Mouse (Mus musculus) cerebellum, postnatal 14 days (tissue): ENCODE data around the gene Paxbp1.
"Not testable (repeated sequence)": the region's sequence is repeated elsewhere in the genome, so short reads cannot be mapped to it uniquely, and the experiment has no call there.

ENCODE experiments used
- DNase-seq, 2 experiments: peaks; one replicate each; pipeline ENCODE4 v3.0.0; 2021; ENCODE audit warnings: mixed read lengths in 2 of 2

Gene Paxbp1

DNA sequence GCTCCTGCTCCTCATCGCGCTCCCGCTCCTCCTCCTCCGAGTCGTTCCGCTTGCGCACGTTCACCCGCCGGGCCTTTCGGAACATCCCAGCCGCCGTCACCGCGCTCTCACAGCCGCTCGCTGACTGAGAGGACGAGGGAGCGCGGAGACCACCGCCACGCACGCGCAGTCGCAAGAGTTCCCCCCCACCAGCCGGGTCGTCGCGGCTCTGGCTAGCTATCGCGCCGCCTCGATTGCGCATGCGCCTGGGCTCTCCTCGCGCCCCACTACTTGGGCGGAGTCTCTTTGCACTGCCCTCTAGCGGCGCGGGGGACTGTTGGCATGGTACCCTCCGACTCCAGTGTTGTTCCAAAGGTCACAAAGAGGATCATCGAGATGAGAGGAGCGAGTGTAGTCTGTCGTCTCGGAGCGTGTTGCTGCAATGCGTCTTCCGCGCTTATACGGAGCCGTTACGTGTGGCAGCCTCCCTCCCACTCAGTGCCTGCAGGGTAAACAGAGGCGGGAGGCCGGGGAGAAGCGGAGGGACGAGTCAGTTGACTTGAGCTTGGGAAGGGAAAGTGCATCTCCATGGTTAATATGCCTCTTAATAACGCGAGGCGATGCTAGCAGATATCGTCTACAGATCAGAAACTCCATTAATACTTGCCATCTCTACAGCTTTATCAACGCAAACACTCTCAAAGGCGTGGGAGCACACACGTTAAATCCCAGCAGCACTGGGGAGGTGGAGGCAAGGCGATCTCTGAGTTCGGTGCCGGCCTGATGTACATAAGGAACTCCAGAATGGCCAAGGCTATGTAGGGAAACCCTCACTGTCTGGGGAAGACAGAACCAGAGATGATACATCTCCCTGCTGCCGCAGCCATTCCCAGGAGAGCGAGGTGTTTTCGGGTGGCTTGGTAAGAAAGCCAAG, at the start of gene Paxbp1:
TSS of gene Paxbp1 (minus strand) at position 274 of the 913 bp plus-strand sequence.
- DNase-seq, result peak; percentile 100

DNA sequence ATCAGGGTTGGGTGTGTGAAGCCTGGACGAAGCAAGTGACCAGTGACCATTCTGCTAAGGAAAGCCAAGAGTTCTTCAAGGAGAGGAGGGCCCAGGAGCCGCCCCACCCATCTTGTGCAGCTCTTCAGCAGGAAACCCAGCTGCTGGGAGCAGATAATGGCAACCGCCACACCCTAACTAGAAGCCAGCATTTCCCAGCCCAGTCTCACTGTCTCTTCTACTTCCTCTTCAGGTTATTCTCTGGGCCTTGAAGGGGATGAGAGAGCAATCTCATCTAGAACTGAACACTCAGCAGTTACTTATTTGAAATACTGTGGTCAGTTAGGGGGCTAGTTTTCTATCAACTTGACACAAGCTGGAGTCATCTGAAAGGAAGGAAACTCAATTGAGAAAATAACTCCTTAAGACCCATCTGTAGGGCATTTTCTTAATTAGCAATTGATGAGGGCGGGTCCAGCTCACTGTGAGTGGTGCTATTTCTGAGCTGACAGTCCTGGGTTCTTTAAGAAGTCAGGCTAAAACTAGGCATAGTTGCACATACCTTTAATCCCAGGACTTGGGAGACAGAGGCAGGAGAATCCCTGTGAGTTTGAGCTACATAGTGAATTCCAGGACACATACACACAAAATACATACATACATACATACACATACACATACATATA, 42.4 kb upstream of the Paxbp1 start:
- DNase-seq, result no peak

DNA sequence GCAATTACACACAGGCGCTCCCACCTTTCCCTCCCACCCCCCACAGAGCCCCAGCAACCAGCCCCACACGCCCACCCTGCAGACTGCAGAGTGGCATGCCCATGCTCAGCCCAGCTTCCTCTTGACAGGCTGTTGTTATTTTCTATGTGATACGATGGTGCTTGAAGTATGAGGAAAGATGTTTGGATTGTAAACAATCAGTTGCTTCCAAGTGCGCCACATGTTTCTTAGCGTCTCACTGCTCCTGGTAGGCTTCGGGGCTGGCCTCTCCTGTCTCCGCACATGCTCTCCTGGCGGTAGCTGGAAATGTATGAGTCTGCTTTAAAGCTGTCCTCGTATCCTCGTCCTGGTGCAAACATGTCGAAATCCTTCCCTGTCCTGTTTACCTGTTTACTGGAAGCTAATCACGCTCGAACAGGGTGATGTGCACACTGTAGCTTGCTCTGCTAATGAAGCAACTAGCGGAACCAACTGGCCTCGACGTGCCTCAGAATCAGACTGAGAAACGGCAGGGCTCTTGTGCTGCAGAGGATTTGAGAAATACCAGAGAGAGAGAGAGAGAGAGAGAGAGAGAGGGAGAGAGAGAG, 41.0 kb upstream of the Paxbp1 start:
- DNase-seq, result no peak

DNA sequence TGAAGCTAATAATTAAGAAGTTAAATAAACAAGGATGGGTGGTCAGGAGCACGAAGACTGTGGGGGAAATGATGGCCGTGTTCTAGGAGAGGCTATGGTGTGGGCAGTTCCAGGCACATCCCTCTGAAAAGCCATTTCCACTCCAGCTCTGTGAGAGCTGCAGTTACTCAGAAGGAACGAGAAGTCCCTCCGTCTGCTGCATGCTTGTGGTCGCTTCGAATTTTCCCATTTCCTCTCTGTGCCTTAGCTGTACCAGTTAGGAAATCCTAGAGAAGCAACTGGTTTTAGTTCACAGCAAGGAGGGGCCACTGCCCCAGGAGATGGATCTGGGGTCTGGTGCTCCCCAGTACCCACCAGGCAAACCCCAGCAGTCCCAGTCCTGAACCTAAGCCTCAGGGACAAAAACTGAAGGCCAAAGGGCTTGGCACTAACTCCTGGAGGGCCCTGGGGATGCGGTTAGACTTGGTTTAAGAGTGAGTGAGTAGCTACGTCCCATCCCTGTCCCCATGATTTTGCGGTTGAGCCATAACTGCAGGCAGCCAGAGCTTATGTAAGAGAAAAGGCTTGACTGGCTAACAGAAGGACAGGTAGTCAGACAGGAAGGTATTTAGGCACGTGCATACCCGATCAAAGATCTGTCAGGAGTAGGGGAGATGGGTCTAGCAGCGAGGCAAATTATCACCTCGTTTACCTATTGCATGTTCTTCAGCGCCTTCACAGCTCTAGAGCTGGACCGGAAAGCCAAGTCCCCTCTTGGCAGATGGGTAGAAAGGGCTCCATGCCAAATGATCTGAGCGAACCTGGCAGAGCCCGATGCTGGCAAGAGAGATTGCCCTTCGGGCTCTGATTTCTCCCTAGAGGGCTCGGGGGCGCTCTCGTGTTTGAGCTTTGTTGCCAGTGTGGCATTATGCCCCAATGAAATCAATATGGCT, 40.2 kb upstream of the Paxbp1 start:
- peak; percentile 95 to 96 for DNase-seq

DNA sequence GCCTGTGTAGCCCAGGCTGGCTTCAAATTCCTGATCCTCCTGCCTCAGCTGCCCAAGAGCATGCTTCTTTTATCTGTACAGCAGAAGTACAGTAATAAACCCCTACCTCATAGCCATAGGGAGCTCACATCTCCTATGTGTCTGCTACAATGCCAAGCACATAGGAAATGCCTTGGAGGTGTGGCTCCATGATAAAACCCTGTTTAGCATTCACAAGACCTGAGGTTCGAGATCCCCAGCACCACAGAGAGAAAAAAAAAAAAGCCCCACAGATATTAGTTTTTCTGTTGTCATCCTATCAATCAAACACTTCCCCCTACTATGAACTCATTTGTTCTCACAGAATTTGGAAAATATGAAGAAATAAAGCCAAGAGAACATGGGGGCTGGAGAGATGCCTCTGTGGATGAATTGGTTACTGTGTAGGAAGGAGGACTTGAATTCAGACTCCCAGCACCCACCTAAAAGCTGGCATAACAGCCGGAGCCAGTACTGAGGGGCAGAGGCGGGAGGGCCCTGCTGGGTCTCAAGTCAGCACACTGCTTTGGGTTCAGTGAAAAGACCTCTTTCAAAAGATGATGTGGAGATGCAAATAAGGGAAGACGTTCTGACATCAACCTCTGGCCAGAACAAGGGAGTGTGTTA, 38.8 kb upstream of the Paxbp1 start:
- DNase-seq, result no peak

DNA sequence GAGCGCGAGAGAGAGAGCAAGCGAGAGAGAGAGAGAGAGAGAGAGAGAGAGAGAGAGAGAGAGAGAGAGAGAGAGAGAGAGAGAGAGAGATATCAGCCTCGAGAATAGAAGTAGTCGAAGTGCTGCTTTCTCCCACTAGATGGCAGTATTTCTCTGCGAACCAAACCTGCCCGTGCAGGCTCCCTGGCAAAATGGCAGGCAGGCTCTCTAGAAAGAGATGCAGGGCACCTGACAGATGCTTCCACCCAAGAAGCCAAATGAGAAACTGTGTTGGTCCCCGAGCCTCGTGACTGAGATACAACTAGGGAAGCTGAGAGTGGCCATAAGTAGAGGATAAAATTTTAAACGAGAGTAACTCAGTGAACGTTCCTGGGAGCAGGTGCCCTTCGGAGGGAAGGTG, 37.2 kb upstream of the Paxbp1 start:
- DNase-seq, result peak; percentile 91

DNA sequence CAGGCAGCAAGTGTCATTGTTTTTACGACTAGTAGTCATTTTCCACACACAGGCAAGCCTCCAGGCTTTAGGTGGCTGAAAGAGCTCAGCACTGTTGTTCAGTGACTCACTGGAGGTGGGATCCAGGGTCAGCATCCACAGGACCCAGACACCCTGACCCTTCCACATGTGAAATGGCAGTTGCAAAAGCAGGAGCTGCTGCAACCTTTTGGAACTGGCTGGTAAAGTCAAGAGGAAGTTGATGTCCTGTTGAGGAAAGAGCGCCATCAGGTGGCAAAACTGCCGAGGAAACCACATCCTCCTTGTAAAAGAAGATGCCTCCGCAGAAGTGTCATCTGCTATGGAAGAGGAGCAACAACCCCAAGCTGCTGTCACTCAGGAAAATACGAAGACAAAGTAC, 31.8 kb upstream of the Paxbp1 start:
- peak in 1 of 2 experiments; percentile 46 for DNase-seq

DNA sequence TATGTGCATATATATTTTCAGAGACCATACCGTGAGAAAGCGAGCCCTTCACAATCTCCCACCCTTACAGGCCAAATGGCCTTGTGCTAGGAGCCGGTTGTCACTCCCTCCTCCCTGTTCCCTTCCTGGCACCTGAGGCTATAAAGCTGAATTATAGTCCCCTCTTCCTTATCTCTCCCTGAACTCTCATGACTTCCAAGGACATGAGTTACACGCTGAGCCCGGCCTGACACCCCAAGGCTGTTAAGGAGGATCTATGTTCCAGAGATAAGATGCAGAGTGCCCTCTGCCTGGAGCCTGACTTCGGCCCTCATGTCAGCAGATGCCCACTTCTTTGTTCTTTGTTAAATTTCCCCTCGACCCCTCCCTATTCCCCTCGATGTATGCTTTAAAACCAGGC, 31.1 kb upstream of the Paxbp1 start:
- DNase-seq, result not testable (repeated sequence)

DNA sequence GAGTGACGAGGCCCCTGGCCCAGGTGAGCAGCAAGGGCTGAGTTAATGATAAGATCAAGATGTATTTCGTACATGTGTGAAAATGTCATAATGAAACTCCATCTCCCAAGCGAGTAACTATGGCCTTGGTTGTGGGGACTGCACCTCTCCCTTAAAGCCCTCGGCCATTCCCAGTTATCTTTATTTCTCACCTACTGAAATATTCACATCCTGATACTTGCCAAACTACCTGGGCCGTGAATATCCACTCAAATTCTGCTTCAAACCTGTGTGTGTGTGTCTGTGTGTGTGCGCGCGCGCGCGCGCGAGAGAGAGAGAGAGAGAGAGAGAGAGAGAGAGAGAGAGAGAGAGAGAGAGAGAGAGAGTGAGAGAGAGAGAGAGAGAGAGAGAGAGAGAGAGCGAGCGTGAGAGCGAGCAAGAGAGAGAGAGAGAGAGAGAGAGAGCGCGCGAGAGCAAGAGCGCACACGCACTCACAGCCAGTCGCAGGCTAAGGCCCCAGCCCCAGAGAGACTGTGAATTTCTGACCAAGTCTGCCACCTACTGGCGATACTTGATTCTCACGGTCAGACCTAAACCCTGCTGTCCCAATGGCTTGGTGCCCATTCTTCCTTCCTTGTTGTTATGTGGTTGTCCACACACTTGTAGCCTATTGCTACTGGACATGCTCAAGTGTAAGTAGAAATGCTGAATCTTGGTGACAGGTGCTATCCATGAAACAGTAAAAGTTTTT, 29.0 kb upstream of the Paxbp1 start:
- DNase-seq, result peak; percentile 97 to 99

DNA sequence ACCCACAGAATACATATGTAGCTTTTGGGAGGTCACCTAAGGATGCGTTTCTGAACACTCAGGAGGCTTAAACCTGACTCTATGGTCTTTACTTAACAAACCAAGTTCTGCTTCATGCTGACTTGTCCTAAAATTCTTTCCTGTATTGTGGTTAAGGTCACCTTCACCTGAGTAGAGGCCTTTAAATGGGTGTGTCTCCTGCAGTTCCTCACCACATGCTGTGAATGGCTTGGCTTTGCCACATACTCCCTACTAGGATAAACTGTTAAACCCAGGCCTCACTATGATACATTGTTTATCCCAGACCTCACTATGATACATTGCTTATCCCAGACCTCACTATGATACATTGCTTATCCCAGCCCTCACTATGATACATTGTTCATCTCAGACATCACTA, 27.9 kb upstream of the Paxbp1 start:
- DNase-seq, result no peak

DNA sequence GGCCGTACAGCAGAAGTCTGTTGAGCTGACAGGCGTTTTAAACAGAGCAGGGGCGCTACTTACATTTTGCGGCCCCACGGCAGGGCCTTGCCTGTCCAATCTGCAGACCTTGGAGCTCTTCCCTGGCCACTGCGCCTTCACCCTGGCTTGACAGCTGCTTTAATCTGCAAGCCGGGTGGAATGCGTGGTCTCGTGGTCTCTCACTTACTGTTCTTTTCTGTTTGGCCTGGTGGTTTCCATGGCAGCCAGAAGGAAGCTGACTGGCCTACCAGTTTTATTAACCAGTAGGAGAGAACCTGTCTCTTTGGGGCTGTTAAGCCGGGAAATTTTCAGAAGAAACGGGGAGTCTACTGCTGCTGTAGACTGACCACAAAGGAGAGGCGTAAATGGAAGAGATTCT, 24.6 kb upstream of the Paxbp1 start:
- peak in 1 of 2 experiments; percentile 61 for DNase-seq

DNA sequence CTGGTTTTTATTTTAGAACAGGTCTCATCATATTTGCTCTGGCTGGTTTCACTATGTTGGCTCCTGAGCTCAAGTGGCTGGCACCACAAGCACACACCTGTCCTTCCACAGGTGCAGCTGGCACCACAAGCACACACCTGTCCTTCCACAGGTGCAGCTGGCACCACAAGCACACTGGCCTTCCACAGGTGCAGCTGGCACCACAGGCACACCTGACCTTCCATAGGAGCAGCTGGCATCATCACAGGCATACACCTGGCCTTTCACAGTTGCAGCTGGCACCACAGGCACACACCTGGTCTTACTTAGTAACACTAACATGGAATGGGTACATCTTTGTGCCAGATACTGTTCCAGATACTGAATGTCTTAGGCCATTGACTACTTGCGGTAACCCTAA, 22.8 kb upstream of the Paxbp1 start:
- DNase-seq, result no peak

DNA sequence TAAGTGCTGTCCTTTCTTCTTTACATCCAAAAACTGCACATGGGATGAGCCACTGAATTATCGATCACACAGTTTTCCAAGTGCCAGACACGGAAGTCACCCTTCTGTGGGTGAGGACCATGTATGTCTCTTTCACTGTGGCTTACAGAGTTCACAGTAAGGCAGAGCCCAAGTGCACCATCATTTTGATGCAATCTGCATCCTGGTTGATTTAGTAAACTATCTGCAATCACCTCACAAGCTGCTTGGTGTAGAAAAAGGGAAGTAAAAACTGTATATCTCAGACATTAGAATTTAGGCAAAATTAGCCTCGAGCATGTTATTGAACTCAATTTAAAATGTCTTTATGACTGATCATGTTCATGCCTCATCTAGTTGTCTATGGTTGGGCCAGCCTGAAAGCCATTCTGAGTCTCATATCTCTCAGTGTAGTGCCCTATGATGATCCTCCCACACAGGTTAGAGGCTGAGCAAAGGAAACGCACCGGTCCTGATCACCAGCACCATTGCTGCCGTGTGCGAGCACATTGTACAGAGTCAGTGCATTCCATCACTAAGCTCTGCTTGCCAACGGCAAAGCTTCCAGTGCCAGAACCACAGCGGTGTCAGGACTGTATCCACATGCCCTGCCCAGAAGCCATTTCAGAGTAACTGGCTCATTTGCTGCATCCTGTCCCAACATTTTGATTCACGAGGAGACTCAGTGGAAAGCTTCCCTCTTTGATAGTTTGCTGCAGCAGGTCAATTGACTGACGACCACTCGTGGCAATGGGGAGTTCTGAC, 20.4 kb upstream of the Paxbp1 start:
- DNase-seq, result peak; percentile 72 to 73

DNA sequence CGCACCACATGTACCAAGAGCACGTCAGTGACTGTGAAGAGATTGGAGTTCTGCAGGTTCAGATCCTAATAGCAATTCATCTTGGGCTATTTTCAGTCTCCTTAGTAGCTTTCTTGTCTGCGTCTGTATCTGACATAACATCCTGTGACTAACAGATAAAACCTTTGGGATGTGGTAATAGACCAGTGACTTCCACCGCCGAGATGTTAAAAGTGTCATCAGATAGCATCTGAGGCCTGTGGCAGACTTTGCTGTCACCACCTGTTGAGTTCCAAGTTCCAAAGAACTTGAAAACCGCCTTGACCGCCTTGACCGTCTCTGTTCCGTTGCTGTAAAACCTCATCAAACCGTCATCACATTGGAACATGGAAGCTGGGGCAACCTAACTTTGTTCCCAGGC, 19.4 kb upstream of the Paxbp1 start:
- no peak for DNase-seq

DNA sequence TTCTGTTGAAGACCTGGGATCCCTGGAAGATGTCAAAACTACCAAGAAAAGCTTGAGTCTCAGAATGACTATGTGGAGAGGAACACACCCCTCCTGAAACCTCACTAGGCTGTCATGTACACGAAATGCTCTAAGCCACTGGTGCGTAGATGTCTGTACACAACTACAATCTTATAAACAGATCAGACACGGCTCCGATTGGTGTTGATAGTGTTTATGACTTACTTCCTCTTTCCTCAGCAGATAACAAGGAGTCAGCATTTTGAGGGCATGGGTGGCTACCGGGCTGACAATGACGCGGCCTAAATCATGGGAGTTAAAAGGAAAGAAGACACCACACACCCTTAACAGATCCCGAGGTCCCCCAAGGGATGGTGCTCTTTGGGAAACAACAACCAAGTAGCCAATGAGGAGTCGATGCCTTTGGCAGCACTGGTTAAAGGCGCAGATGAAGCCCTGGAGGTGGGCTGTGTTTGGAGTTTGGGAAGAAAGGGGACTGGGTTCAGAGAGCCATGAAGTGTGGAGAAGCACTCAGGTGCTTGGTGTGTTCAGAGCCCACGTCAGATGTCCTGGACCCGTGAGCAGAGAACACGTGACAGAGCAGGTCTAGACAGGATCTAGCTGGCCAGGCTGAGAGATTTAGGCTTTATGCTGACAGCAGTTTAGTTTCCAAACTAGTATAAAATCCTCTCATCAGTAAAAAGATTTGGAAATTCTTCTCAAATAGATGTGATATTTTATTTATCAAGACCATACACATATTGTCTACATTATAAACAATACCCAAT, 17.4 kb upstream of the Paxbp1 start:
- no peak for DNase-seq

DNA sequence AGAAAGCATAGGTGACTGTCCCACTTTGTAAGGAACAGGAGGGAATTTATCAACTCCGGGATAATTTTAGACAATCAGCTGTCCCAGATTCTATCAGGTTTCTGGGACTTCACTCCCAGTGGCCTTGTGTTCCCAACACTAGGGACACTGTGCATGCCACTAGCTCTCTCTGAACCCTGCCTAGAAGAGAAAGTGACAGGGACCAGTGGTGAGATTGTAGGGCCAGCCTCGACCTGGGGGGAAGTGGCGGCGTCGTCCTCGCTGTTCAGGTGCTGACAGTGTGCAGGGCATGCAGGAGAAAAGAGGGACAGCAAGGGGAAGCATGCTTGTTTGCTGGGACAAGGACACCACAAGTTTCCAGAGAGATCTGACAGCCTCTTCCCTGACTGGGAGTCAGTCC, 13.4 kb upstream of the Paxbp1 start:
- no peak for DNase-seq

DNA sequence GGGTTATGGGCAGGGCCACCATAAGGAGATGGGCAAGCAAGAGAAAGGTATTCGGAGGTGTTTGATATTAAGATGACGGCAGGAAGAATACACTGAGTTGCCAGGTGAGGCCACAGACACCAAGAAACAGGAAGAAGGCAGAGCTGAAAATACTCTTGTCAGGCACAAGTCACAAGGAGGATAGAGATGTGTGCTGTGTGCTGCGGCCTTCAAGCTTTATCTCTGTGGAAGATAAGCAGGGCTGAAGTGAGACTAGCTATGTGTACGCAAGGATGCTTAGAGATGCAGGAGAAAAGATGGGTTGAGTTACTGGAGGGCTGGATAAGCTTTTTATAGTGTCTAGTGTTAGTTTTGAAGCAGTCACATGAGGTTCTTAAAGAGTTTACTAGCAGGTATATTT, 12.9 kb upstream of the Paxbp1 start:
- no peak for DNase-seq

DNA sequence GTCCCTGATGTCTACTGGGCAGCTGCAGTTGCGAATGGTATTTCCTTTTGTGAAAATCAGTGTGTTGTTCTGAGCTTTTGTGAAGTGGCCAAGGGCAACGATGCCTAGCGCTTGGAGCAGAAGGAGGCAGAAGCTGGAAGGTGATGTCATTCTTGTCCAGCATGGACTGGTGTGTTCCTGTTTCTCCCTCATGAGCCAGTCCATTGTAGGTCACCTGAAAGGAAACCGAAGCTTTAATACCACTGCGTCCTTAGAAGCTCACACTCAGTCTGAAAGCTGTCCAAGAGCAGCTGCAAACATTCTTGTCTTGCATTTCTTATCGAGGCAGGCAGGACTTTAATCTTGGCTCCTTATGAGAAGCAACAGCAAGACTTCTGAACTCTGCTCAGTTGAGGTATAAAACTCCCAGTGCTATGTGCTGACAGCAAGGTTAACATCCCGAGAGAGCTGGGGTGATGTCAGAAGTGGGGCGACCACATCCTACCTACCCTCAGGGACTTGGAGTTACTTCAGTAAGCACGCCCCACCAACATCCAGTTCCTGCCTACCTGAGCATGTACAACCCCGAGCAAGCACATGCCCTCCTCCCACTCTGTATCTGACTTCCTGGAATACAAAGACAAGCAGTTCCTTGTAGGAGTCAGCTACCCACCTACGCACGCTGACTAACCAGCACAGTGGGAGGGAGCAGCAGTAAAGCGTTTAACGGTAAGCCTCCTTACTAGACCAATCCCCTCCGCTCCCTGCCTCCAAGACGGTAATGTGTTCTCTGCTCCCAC, 11.9 kb upstream of the Paxbp1 start:
- DNase-seq, result no peak

DNA sequence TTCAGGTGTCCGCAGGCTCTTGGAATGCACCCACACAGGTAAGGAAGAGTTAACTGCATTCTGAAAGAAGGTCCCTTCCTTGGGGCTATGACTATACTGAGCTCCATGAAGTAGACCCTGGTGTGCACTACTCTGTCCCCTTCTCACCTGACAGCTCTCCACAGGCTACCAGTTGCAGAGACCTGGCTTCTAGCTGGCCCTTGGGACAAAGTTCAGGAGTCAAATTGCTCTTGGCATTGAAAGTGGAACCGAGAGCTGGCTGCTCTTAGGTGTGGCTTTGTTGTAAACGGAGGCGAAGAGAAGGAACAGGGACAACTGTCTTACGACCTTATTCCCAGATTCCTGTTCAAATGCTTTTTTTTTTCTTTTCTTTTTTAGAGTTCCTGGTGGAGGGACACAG, 10.8 kb upstream of the Paxbp1 start:
- no peak for DNase-seq
